Mouse (Mus musculus) urinary bladder, postnatal 25 days (tissue): ENCODE results near the gene Fnbp4.
"Not testable (repeated sequence)": the region's sequence is repeated elsewhere in the genome, so short reads cannot be mapped to it uniquely, and the experiment has no call there.

ENCODE experiments used
- DNase-seq: peaks from one replicate; pipeline ENCODE4 v3.0.0; 2022; ENCODE audit warnings: low spot score

The Fnbp4 gene

GRCm38 (mm10) chr2:90782901-90783486 lies 37.8 kb downstream of the Fnbp4 start:
- DNase-seq = peak; percentile 16

GRCm38 (mm10) chr2:90788126-90788525 lies 43.0 kb downstream of the Fnbp4 start:
- DNase-seq = no peak

GRCm38 (mm10) chr2:90808241-90809126 lies 63.3 kb downstream of the Fnbp4 start:
- no peak for DNase-seq

GRCm38 (mm10) chr2:90810751-90811150 lies 65.6 kb downstream of the Fnbp4 start:
- no peak for DNase-seq

GRCm38 (mm10) chr2:90815266-90815665 lies 70.1 kb downstream of the Fnbp4 start:
- DNase-seq = no peak

- no peak for DNase-seq
Observed at GRCm38 (mm10) chr2:90816144-90816543, 71.0 kb downstream of the Fnbp4 start.

- no peak for DNase-seq
Observed at GRCm38 (mm10) chr2:90818710-90819109, 73.5 kb downstream of the Fnbp4 start.

- DNase-seq = no peak
Observed at GRCm38 (mm10) chr2:90820894-90821293, 75.7 kb downstream of the Fnbp4 start.

- DNase-seq = no peak
Observed at GRCm38 (mm10) chr2:90822978-90823377, 77.8 kb downstream of the Fnbp4 start.

- DNase-seq = no peak
Observed at GRCm38 (mm10) chr2:90823781-90824180, 78.6 kb downstream of the Fnbp4 start.

GRCm38 (mm10) chr2:90824528-90824927 lies 79.4 kb downstream of the Fnbp4 start:
- DNase-seq = not testable (repeated sequence)

- DNase-seq = no peak
Observed at GRCm38 (mm10) chr2:90825515-90826172, 80.5 kb downstream of the Fnbp4 start.

- no peak for DNase-seq
Observed at GRCm38 (mm10) chr2:90828739-90829138, 83.6 kb downstream of the Fnbp4 start.
